Mouse (Mus musculus): ENCODE results near the gene Atp5e.

Atp5e gene

DNA sequence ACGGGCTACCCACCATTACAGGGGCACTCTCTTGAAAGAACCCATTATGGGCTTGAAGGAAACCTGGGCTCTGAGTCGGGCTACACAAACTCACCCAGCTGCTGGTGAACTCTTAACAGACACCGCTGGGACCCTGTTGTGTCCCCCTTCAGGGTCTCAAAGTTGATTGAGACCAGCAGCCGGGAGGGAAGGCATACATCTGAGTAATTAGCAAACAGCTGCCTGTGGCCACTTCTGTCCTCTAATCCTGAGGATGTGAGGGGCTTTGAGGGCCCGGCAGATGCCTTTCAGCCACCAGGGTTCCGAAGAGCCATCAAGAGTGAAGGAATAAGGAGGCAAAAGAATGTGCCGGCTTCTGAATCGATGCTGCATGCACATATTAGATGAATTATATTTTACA is 17.0 kb downstream of the Atp5e start:
- DNase-seq (ENCODE audit: low read depth, low spot score): no peak

DNA sequence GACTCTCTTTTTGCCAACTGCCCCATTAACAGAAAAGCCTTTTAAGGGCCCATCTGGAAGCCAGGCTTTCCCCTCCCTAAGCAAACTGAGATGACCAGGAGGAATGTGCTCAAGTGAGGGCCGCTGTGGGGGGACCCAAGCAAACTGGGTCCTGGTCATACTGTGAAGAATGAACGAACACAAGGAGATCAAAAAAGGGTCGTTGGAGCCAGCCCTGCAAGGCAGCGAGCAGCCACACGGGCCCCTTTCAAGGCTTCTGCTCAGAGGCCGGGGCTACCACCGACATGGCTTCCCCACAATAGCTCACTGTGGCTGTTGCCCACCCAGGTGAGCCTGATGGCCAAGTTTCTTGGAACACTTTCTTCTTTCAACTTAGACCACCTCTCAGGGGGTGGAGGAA is 17.4 kb downstream of the Atp5e start:
- no peak for DNase-seq (ENCODE audit: low read depth, low spot score)

DNA sequence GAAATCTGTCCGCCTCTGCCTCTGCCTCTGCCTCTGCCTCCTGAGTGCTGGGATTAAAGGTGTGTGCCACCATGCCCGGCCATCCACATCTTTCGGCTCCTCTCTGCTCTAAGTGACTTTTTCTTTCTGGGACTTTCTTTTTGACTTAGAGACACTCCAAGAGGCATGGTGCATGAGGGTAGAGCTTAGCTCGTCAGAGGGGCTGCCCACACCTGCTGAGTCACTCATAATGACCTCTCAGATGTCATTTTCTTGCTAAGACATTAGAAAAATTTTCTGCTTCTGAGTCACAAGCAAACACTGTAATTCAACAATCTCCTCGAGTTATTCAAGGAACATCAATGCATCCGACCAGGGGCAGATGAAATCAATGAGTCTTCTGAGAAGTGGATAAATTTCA is 18.9 kb downstream of the Atp5e start:
- no peak for DNase-seq (ENCODE audit: low read depth, low spot score)

DNA sequence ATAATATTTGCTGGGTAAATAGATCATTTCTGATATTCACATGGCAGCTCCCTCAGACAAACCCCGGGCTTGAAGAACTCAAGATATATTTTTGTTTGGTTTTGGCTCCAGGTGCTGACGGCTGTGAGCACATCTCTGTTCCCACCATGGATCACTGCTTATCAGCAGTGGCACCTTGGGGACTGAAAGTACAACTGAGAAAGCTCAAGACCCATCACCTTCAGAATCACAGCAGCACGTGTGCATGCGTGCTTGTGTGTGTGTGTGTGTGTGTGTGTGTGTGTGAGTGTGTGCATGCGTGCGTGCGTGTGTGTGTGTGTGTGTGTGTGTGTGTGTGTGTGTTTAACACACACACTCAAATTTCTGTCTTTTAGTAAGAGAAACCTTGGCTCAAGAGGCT is 19.5 kb downstream of the Atp5e start:
- DNase-seq (ENCODE audit: low read depth, low spot score): no peak

DNA sequence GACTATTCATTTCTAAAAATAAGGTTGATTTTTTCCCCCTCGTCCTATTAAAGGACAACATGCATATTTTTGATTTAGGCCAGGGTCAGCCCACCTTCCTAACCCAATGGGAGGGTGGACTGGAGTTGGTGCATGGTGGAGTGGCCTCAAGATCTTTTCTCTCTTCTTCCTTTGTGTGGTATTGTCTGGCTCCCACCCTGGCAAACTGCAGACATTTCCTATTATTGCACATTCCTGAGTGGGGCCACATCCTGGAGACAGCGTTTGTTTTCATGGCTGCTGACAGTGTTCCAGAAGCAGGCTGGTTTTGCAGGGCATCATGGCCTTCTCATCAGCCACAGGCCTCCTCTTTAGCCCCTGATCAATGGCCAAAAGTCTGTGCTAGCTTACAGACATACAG is 20.9 kb downstream of the Atp5e start:
- no peak for DNase-seq (ENCODE audit: low read depth, low spot score)

DNA sequence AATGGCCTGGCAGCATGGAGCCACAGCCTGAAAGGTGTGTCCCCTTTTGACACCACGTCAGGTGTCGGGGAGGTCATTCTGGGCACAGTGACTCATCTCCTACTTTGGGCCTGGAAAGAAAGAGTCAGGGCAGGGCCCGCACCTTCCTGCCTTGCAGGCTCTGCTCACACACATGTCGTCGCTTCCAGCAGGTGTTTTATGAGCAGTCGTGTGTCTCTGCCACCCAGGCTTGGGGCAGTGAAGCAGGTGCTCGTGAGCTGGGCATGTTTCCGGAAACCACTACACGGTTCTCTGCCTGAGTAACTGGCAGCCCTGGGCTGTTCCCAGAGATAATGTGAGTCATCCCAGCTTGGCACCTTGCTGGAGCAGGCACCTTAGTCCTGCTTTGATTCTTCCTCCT is 21.4 kb downstream of the Atp5e start:
- DNase-seq (ENCODE audit: low read depth, low spot score): no peak

DNA sequence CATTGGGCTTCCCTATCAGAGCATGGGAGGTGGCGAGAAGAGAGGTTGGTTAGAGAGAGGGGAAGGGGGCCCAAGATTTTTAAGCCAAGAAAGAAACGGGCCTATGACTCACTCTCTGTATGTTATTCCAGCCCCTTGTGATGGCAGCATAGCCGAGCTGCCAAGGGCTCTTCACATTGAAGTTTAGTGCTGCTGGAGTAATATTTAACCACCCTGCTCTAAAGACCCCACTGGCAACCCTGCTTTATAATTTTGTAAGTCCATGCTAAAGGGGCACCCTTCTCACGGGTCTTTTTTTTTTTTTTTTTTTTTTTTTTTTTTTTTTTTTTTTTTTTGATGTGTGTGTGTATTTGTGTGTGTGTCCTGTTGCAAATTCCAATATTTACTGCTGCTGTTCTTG is 22.0 kb downstream of the Atp5e start:
- no peak for DNase-seq (ENCODE audit: low read depth, low spot score)

DNA sequence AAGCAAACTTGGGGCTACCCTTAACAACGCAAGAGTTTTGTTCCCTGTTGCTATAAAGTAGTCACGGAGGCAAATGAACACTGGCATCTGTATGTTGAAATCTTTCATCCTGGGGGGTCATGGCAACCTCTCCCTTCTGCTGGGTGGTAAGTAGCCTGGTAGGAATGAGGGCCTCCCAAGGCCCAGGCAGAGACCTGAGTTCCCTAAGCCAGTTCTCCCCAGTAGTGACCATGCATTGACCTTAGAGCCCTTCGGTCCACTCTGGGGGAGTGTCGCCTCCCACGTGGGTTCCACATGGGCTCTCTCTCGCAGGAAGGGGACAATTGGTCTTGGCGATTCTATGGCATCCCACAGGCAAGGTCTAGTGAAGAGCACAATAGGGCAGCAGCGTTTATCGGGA is 23.9 kb downstream of the Atp5e start:
- no peak for DNase-seq (ENCODE audit: low read depth, low spot score)

DNA sequence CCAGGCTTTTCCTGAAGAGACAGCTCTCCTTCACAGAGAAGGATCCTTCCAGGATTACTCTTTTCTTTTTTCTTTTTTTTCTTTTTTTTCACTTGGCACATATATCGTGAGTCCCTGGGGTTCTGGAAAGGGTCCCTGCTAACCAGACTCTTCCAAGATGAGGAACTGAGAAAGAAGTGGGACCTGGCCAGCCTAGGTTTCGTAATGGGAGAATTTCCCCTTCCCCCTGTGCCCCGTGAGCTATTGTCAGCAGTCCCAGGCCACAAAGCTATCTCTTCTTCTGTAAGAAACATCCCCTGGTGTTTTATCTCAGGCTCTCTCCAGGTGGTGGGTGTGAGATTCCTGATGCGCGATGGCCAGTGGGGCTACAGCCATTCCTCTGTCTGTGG is 24.5 kb downstream of the Atp5e start:
- peak; percentile 21 for DNase-seq (ENCODE audit: low read depth, low spot score)

DNA sequence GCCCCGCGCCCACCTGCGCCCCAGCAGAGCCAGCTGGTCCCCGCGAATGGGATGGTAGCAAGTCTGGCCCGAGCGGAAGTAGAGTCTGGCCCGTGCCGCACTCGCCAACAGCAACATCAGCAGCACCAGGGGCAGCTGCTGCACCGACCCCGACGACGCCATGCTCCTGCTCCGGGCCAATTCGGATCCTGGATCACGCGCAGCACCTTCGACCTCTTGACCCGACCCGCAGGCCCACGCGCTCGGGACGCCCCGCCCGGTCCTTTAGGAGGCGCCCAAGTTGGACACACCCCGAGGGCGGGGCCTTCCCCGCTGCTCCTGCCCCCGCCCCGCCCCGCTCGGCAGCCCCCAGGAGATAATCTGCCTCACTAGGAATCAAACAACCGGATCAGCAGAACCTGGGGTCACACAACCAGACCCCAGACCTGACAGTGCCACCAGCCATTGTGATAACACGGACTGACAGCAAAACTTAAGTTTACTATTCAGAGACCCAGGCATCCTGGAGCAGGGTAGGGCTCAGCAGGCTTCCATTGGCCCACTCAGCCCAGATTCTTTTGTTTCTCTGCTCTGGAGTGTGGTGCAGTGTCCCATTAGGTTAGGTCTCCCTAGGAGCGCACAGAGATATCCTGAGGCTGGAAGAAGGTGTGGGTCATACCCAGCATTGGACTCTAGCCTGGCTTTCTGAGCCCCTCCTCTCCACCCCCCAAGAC is 25.0 kb downstream of the Atp5e start, which contains the start of gene Ctsz:
Ctsz (minus strand) TSS at position 303 of the 713 bp plus-strand sequence.
- DNase-seq (ENCODE audit: low read depth, low spot score): no peak

DNA sequence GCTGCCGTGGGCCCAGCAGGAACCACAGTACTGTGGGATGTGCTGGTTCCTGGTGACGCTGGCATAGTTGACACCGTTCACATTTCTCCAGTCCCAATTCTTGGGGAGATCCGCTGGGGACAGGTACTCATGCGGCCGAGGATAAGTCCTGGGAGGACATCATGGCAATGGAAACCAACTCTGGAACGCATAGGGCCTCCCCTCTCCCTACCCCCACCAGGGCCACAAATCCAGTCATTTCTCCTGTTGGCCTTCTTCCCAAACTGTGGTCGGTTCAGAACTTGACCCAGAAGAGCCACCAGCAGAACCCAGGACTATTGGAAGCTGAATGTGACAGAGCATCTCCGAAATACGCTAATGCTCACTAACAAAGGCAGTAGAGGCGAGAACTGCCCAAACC is 25.7 kb downstream of the Atp5e start:
- DNase-seq (ENCODE audit: low read depth, low spot score): no peak

DNA sequence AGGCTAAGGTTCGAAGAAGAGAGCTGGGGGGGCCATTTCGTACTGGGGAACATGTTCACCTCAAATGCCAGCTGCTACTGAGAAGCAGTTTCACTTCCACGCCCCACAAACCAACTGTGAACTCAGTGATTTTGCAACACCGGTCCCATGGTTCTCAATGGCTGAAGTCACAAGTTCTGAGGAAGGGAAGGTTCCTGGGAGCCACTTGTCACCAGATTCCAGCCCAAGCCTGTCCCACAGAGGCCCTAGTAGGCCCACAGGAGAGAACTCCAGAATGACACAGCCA is 26.3 kb downstream of the Atp5e start:
- DNase-seq (ENCODE audit: low read depth, low spot score): peak; percentile 21

DNA sequence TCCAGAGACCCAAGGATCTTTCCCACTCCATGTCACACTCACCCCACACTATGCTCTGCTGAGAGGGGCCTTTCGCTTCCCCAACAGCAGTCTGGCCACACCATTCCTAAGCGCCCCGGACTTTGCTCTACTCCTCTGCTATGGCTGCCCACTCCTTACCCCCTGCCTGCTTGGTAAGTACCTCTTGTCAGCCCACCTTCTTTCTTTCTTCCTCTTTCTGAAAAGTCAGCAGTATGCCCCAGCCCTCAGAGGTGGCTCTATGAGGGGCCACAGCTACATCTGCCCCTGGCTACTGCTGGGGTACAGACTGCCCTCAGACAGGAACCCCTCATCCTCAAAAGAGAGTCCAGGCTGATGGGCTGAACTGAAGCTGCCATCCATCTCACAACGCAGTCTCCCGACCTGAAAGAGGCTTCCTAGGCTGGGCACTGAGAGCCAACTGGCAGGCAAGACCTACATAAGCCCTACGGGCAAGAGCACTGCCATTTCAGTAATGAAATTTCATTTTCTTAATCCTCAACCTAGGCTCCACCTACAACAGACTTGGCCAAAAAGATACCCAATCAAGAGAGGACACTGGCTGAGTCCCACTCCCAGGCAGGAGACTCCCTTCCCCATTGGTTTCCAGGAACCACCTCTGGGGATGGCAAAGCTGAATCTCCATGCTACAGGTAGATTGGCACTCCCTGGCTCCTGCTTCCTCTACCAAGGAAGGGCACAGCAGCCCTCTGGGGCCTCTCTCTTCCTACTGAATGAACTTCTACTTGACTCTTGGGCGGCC is 26.8 kb downstream of the Atp5e start:
- DNase-seq (ENCODE audit: low read depth, low spot score): no peak

DNA sequence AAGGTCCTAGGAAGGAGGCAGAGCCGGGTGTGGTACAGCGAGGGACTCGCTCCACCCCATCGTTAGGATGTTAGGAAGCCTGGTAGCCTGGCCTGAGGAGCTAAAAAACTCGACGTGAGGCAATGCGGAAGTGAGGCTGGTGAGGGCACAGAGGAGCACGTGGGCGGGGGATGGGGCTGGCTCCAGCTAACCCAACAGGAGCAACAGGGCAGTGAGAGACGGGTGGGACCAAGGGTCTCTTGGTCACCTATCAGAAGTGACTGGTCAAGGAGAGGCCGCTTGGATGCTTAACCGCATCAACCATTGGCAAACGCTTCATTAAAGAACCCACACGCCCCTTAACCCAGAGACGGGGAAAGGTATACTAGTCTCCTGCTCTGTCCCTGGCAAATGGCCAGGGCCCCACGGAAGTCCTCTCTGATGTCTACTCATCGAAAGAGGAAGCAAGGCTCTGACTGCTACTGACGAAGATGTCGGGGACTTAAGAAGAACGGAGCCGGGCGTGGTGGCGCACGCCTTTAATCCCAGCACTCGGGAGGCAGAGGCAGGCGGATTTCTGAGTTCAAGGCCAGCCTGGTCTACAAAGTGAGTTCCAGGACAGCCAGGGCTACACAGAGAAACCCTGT is 27.7 kb downstream of the Atp5e start:
- peak; percentile 19 for DNase-seq (ENCODE audit: low read depth, low spot score)

DNA sequence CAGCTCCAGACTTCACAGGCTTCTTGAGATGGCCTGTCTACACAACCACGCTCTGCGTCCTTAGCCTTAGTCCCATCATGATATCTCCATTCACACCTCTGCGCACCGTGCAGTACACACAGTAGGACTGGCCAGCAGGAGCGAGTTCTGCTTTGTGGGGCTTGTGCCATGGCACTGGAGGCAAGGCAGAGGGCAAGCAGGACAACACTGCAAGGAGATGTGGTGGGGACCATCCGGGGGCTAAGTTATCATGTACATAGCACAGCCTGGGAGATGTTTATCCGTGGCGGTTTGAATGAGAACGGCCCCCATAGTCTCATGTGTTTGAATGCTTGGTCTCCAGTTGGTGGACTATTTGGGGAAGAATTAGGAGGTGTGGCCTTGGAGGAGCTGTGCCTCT is 29.0 kb downstream of the Atp5e start:
- DNase-seq (ENCODE audit: low read depth, low spot score): no peak

DNA sequence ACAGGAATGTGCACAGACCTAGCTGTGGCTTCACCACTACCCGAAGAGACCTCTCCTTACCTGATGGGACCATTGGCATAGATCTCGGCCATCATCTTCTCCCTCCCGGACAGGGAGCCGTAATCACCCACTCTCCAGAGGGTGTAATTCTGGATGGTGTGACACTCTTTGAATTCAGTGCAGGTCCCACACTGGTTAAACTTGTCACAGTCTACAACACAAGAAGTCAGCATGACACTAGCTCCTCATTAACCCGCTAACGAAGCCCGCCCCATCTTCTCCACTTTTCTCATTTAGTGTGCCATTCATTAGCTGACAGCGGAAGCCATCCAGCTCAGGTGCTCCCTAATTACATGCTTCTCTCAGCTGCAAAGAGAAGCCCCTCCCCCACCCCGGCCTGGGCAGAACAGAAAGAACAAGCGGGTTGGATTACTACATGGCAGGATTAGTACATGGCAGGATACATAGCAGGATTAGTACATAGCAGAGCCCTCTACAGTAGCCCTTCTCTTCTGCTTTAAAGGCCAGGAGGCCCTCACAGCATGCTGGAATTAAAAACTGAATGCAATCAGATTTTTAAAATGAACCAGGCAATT is 34.8 kb downstream of the Atp5e start:
- no peak for DNase-seq (ENCODE audit: low read depth, low spot score)

DNA sequence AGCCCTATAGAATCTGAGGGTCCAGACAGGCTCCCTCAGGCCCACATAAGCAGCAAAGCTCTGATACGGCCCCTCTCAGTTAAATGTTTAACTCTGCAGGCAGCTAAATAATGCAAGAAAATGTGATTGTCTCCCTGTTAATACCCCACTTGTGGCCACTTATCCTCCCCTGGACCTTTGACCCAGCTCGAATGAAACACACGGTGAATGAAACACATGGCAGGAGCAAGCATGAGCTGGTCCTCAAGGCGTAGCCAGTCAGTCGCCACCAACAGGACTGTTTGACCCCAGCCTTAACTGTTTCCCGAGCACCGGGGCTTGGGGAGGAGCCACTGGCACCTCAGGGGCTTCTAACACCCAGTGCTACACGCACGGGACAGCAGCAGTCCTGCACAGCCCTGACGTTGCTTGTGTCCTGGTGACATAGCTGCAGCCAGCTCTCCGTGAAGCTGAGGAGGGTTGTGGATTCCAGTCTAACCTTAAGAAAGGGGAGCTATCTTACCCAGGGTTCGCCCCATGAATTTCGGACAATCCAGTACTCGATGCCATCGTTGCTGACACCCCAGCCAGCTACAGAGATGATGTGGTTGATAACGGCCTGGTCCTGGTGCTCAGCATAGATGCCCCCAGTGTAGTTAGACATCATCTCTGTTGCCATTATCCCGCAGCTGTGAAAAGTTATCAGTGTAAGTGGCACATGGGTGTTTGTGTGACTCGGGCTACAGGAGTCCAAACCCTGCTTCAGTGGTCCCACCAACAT is 35.6 kb downstream of the Atp5e start:
- DNase-seq (ENCODE audit: low read depth, low spot score): no peak

DNA sequence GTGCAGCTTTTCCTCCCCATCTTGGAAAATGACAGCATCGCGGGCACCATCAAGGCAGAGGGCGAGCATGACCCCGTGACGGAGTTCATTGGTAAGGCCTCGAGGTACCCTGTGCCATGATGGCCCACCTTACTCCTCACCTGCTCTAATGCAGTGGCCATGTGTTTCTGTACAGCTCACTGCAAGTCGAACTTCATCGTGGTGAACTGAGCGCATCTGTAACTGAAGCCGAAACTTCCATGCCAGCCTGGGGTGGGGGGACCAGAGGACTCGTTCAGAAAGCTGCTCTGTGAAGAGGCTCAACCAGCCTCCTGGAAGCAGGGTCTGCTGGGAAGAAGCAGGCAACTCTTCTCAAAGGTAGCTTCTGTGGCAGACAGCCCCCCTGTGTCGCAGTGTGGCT is 37.0 kb downstream of the Atp5e start:
- no peak for DNase-seq (ENCODE audit: low read depth, low spot score)

DNA sequence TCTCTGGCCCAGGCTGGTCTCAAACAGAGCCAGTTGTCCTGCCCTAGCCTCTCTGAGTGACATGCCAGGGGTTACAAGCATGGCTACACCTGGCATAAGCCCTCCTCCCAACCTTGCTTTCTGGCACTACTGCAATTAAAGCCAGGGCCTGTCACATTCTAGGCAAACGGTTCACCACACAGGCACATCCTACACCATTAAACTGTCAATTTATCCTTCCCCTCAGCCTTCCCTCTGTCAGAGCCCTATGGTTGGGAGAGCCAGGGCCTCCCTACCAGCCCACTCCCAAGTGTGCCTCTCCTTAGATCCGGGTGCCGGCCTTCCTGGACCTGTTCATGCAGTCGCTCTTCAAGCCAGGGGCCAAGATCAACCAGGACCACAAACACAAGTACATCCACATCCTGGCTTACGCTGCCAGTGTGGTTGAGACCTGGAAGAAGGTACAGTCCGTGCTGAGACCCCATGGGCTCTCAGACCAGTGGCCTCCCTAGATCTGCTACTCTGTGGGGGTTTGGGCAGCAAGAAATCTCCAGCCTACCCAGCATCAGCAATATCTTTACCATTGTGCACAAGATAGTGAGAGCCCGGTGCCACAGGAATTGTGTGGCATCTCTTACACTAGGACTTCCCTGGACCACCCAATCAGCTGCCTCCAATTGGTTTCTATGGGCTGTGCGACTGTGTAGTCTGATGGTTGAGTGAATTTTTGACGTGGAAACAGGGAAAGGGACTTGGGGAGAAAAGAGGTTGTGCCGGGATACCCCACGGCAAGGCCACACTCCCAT is 39.4 kb downstream of the Atp5e start:
- DNase-seq (ENCODE audit: low read depth, low spot score): no peak

DNA sequence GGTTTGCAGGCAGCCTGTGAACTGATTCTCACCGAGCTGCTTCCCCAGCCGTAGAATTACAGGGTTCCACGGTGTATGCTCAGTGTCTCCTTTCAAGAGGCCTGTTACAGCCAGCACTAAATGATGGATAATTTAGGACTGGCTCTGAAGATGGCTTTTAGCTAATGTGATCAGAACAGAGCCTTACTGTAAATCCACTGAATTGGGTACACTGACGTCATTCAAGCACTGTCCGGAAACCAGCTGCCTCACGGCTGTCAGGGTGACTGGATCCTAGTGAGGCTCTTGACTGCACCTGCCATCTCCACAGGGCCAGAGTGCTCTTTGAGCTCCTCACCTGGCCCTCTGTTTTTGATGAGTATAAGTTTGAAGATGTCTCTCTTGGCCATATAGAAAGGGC is 42.8 kb downstream of the Atp5e start:
- no peak for DNase-seq (ENCODE audit: low read depth, low spot score)

DNA sequence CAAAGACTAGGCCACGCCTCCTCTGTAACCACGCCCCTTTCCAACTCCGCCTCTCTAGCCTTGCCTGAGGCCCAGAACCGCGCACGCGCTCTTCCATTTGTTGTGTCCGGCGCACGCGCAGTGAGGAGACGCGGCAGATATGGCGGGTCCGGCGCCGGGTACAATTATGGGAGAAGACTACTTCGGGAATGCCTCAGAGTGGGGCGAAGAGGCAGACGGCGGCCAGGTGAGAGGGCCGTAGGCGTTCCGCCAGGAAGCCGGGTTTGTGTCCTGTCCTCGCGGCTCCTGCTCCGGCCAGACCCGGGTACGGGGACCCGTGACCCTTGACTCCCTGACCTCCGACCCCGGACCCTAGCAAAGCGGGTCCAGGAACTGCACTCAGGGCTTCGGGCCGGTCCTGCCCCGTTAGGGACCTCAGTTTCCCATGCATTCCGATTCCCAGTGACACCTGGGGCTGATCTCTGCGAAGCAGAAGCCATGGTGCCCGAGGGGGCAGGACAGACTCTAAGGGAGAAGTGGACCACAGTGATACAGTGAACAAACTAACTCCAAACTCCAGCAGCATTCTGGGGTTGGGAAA is 48.1 kb downstream of the Atp5e start, which contains the start of gene Nelfcd:
Nelfcd (plus strand) TSS at position 74 of the 580 bp plus-strand sequence.
- peak; percentile 78 for DNase-seq (ENCODE audit: low read depth, low spot score)

Data from telencephalon, adult 2 months (tissue).